Mouse (Mus musculus) liver, postnatal 0 days (tissue): ENCODE data around the gene Pskh1.

Experiments used
- CTCF ChIP-seq: sonication (generic); IDR thresholded peaks from 2 replicates; pipeline ENCODE4 v1.5.1; 2016; ENCODE audit warnings: antibody characterized with exemption, low read depth
- EP300 ChIP-seq: IDR thresholded peaks from 2 replicates; pipeline ENCODE4 v1.6.1; 2016; ENCODE audit warnings: antibody characterized with exemption, low read depth, mild to moderate bottlenecking

- TF ChIP-seq CTCF (peak; percentile 98), EP300 (no peak)
Measured at GRCm38 (mm10) chr8:105930602-105931001, 30.4 kb downstream of the Pskh1 start.
